Mouse (Mus musculus): ENCODE results near the gene Mc3r. TPM values are rescaled to one million over a fixed set of nuclear protein-coding genes. Genes with fewer than 3 reads are reported as not detected.

Gene Mc3r
- not detected in 2 replicates for polyA plus RNA-seq (2014; fragmentation: Nextera tagmentation; extraction: Ambion mirVana)

- WGBS = 11% methylated on average over 22 of the region's 22 CpGs
- ATAC-seq (ENCODE audit: insufficient number of reproducible peaks, insufficient read depth, low FRiP score, low read depth) = no peak
Observed at GRCm38 (mm10) chr2:172248106-172248764, at the start of gene Mc3r. Mc3r (plus strand) TSS chr2:172248492.

DNA sequence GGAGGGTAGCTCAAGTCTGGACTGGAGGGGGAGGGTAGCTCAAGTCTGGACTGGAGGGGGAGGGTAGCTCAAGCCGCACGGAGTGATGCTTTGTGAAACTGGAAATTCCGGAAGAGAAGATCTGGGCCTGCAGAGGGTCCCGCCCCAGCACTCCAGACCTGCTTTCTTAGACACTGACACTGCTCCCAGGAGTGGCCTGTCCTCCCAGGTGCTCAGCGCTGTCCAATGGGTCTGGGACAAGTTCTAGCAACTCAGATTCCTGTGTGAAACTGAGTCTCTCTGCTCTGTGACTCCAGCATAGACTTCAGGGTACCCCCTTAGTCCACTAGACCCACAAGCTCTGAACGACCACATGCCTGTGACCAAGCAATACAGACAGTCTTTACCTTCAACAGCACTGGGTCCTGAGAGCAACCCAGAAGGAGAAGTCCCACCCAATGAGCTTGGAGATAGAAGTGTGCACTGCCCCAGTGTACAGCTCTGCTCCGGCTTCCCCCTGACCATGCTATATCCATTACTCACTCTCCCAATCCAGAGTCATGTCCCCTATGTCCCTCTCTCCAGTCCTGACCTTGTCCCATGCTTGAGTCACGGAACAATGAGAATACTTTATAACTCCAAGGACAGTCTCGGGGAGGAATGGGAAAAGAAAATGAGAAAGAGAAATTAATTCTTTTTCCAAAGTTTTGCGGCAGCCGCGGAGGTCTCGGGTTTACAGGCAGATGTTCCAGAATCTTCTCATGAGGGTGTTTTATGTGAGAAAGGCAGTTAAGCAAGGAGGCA lies 46.1 kb upstream of the Mc3r start:
- Histone ChIP-seq H3K27ac (ENCODE audit: low read length) (no peak overlapping the region), H3K4me2 (replicated peaks; ENCODE audit: low read depth, low read length) (no peak overlapping the region), H3K9ac (replicated peaks; ENCODE audit: low read depth, low read length) (no peak overlapping the region), H3K4me3 (ENCODE audit: low read depth, low read length) (no peak overlapping the region), H3K27me3 (ENCODE audit: control insufficient read depth, insufficient read depth, low read length) (no peaks in the 10 kb centered on the region), H3K4me1 (ENCODE audit: control insufficient read depth, insufficient read depth, low read length) (no peaks in the 10 kb centered on the region), H3K36me3 (ENCODE audit: control insufficient read depth, insufficient read depth, low read length) (no peaks in the 10 kb centered on the region), H3K9me3 (ENCODE audit: control insufficient read depth, low read depth, low read length) (no peaks in the 10 kb centered on the region)
- WGBS = 86% methylated on average over 13 of the region's 13 CpGs
- ATAC-seq (ENCODE audit: insufficient number of reproducible peaks, insufficient read depth, low FRiP score, low read depth) = no peak

More at GRCm38 (mm10) chr2:172248106-172248764, at the start of gene Mc3r:
- H3K4me2 ChIP-seq (replicated peaks; ENCODE audit: low read depth, low read length) = no peak within 1 kb of the TSS
- no peaks in the 10 kb centered on the region for H3K36me3 ChIP-seq (ENCODE audit: control insufficient read depth, insufficient read depth, low read length)
- H3K4me1 ChIP-seq (ENCODE audit: control insufficient read depth, insufficient read depth, low read length) = no peaks in the 10 kb centered on the region
- H3K27me3 ChIP-seq (ENCODE audit: control insufficient read depth, insufficient read depth, low read length) = peaks cover 3% of the 10 kb centered on the region; the same call in 1 of the 2 replicates
- no peak within 1 kb of the TSS for H3K27ac ChIP-seq (ENCODE audit: low read length)
- no peak within 1 kb of the TSS for H3K4me3 ChIP-seq (ENCODE audit: low read depth, low read length)
- no peaks in the 10 kb centered on the region for H3K9me3 ChIP-seq (ENCODE audit: control insufficient read depth, low read depth, low read length)
- H3K9ac ChIP-seq (replicated peaks; ENCODE audit: low read depth, low read length) = no peak within 1 kb of the TSS

DNA sequence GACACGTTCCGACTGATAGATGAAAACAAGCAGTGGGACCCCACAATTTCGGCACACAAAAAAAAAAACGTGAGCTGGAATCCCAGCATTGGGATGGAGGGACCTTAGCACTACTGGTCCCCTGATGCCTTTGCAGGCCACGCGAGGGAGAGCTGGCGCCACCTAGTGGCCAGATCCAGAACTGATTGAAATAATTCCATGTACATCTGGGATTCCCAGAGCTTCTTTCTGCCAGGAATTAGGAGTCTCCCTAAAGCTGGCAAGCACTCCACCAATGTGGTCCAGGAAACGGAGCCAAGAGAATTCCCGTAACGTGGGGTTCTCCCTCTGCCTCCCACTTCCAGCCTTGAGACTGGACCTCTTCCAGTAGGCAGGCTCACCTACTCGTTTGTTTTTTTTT lies 41.3 kb upstream of the Mc3r start:
- no peaks in the 10 kb centered on the region for H3K36me3 ChIP-seq (ENCODE audit: control insufficient read depth, insufficient read depth, low read length)
- H3K27me3 ChIP-seq (ENCODE audit: control insufficient read depth, insufficient read depth, low read length) = no peaks in the 10 kb centered on the region
- no peak for ATAC-seq (ENCODE audit: insufficient number of reproducible peaks, insufficient read depth, low FRiP score, low read depth)
- no peaks in the 10 kb centered on the region for H3K9me3 ChIP-seq (ENCODE audit: control insufficient read depth, low read depth, low read length)
- WGBS = 11% methylated on average over 11 of the region's 11 CpGs
- no peak overlapping the region for H3K27ac ChIP-seq (ENCODE audit: low read length)
- no peaks in the 10 kb centered on the region for H3K4me1 ChIP-seq (ENCODE audit: control insufficient read depth, insufficient read depth, low read length)
- H3K9ac ChIP-seq (replicated peaks; ENCODE audit: low read depth, low read length) = no peak overlapping the region
- H3K4me3 ChIP-seq (ENCODE audit: low read depth, low read length) = no peak overlapping the region
- no peak overlapping the region for H3K4me2 ChIP-seq (replicated peaks; ENCODE audit: low read depth, low read length)

DNA sequence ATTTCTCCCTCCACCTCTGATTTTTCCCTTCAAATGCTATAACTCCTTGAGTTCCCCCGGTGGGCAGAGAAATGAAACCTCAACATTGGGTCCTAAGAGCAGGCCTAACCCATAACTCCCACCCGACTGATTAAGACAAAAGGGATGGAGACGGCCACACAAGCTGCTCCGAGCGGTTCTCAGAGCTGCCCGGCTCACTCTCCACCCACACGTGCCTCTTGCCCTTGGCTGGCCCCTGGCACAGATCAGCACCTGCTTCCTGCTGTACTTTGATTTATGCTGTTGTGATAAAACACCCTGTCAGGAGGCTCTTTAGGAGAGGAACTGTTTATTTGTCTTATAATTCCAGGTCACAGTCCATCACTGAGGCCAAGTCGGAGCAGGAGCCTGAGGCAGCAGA lies 34.8 kb upstream of the Mc3r start:
- no peaks in the 10 kb centered on the region for H3K36me3 ChIP-seq (ENCODE audit: control insufficient read depth, insufficient read depth, low read length)
- H3K27me3 ChIP-seq (ENCODE audit: control insufficient read depth, insufficient read depth, low read length) = no peaks in the 10 kb centered on the region
- H3K4me2 ChIP-seq (replicated peaks; ENCODE audit: low read depth, low read length) = no peak overlapping the region
- H3K4me1 ChIP-seq (ENCODE audit: control insufficient read depth, insufficient read depth, low read length) = no peaks in the 10 kb centered on the region
- 30% methylated on average over 8 of the region's 8 CpGs for WGBS
- H3K27ac ChIP-seq (ENCODE audit: low read length) = no peak overlapping the region
- ATAC-seq (ENCODE audit: insufficient number of reproducible peaks, insufficient read depth, low FRiP score, low read depth) = no peak
- H3K4me3 ChIP-seq (ENCODE audit: low read depth, low read length) = no peak overlapping the region
- no peaks in the 10 kb centered on the region for H3K9me3 ChIP-seq (ENCODE audit: control insufficient read depth, low read depth, low read length)
- no peak overlapping the region for H3K9ac ChIP-seq (replicated peaks; ENCODE audit: low read depth, low read length)

GRCm38 (mm10) chr2:172214336-172214735 lies 34.0 kb upstream of the Mc3r start:
- no peaks in the 10 kb centered on the region for H3K27me3 ChIP-seq (ENCODE audit: control insufficient read depth, insufficient read depth, low read length)
- H3K9me3 ChIP-seq (ENCODE audit: control insufficient read depth, low read depth, low read length) = no peaks in the 10 kb centered on the region
- no peak overlapping the region for H3K4me2 ChIP-seq (replicated peaks; ENCODE audit: low read depth, low read length)
- no peak for ATAC-seq (ENCODE audit: insufficient number of reproducible peaks, insufficient read depth, low FRiP score, low read depth)
- H3K27ac ChIP-seq (ENCODE audit: low read length) = no peak overlapping the region
- no peak overlapping the region for H3K9ac ChIP-seq (replicated peaks; ENCODE audit: low read depth, low read length)
- no peak overlapping the region for H3K4me3 ChIP-seq (ENCODE audit: low read depth, low read length)
- 85% methylated on average over 5 of the region's 5 CpGs for WGBS
- no peaks in the 10 kb centered on the region for H3K4me1 ChIP-seq (ENCODE audit: control insufficient read depth, insufficient read depth, low read length)
- no peaks in the 10 kb centered on the region for H3K36me3 ChIP-seq (ENCODE audit: control insufficient read depth, insufficient read depth, low read length)

- Histone ChIP-seq H3K9me3 (ENCODE audit: control insufficient read depth, low read depth, low read length) (no peaks in the 10 kb centered on the region), H3K27ac (ENCODE audit: low read length) (no peak overlapping the region), H3K4me3 (ENCODE audit: low read depth, low read length) (no peak overlapping the region), H3K4me2 (replicated peaks; ENCODE audit: low read depth, low read length) (no peak overlapping the region), H3K4me1 (ENCODE audit: control insufficient read depth, insufficient read depth, low read length) (no peaks in the 10 kb centered on the region), H3K36me3 (ENCODE audit: control insufficient read depth, insufficient read depth, low read length) (no peaks in the 10 kb centered on the region), H3K27me3 (ENCODE audit: control insufficient read depth, insufficient read depth, low read length) (no peaks in the 10 kb centered on the region), H3K9ac (replicated peaks; ENCODE audit: low read depth, low read length) (no peak overlapping the region)
- ATAC-seq (ENCODE audit: insufficient number of reproducible peaks, insufficient read depth, low FRiP score, low read depth) = no peak
- WGBS = 30% methylated on average over 11 of the region's 11 CpGs
Observed at GRCm38 (mm10) chr2:172215508-172216162, 32.7 kb upstream of the Mc3r start.

- H3K27me3 ChIP-seq (ENCODE audit: control insufficient read depth, insufficient read depth, low read length) = no peaks in the 10 kb centered on the region
- WGBS = 57% methylated on average over 17 of the region's 17 CpGs
- H3K9ac ChIP-seq (replicated peaks; ENCODE audit: low read depth, low read length) = no peak overlapping the region
- H3K4me3 ChIP-seq (ENCODE audit: low read depth, low read length) = no peak overlapping the region
- H3K9me3 ChIP-seq (ENCODE audit: control insufficient read depth, low read depth, low read length) = no peaks in the 10 kb centered on the region
- no peaks in the 10 kb centered on the region for H3K36me3 ChIP-seq (ENCODE audit: control insufficient read depth, insufficient read depth, low read length)
- no peak overlapping the region for H3K27ac ChIP-seq (ENCODE audit: low read length)
- H3K4me1 ChIP-seq (ENCODE audit: control insufficient read depth, insufficient read depth, low read length) = no peaks in the 10 kb centered on the region
- no peak overlapping the region for H3K4me2 ChIP-seq (replicated peaks; ENCODE audit: low read depth, low read length)
- ATAC-seq (ENCODE audit: insufficient number of reproducible peaks, insufficient read depth, low FRiP score, low read depth) = no peak
Observed at GRCm38 (mm10) chr2:172216163-172216915, 32.0 kb upstream of the Mc3r start.

DNA sequence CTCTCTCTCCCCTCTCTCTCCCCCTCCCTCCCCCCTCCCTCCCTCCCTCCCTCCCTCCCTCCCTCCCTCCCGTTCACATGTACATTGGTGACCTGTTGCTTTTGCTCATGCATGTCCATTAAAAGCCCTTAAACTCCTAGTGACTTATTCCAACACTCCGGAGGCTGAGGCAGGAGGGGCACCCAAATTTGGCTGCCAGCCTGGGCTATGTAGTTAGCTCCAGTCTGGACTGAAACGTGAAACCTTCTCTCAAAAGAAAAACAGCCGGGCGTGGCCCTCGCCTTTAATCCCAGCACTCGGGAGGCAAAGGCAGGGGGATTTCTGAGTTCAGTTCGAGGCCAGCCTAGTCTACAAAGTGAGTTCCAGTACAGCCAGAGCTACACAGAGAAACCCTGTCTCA lies 30.4 kb upstream of the Mc3r start:
- Histone ChIP-seq H3K4me1 (ENCODE audit: control insufficient read depth, insufficient read depth, low read length) (no peaks in the 10 kb centered on the region), H3K27me3 (ENCODE audit: control insufficient read depth, insufficient read depth, low read length) (no peaks in the 10 kb centered on the region), H3K36me3 (ENCODE audit: control insufficient read depth, insufficient read depth, low read length) (no peaks in the 10 kb centered on the region), H3K4me2 (replicated peaks; ENCODE audit: low read depth, low read length) (no peak overlapping the region), H3K27ac (ENCODE audit: low read length) (no peak overlapping the region), H3K9ac (replicated peaks; ENCODE audit: low read depth, low read length) (no peak overlapping the region), H3K4me3 (ENCODE audit: low read depth, low read length) (no peak overlapping the region), H3K9me3 (ENCODE audit: control insufficient read depth, low read depth, low read length) (no peaks in the 10 kb centered on the region)
- 62% methylated on average over 7 of the region's 8 CpGs for WGBS
- ATAC-seq (ENCODE audit: insufficient number of reproducible peaks, insufficient read depth, low FRiP score, low read depth) = no peak
